Mouse (Mus musculus) ovary, postnatal 10 days (tissue): ENCODE results near the gene Asb18.

Experiments used
- DNase-seq: peaks from one replicate; pipeline ENCODE4 v3.0.0; 2022; ENCODE audit warnings: low spot score

Gene Asb18

GRCm38 (mm10) chr1:90014446-90014845 lies at the start of gene Asb18:
Asb18 (minus strand) TSS chr1:90014666.
- no peak for DNase-seq

GRCm38 (mm10) chr1:90060599-90060998 lies 46.1 kb upstream of the Asb18 start:
- peak; percentile 18 for DNase-seq

- DNase-seq: no peak
These were observed 45.6 kb upstream of the Asb18 start for GRCm38 (mm10) chr1:90060054-90060453.

- DNase-seq: no peak
These were observed 40.5 kb upstream of the Asb18 start for GRCm38 (mm10) chr1:90054991-90055390.

DNA sequence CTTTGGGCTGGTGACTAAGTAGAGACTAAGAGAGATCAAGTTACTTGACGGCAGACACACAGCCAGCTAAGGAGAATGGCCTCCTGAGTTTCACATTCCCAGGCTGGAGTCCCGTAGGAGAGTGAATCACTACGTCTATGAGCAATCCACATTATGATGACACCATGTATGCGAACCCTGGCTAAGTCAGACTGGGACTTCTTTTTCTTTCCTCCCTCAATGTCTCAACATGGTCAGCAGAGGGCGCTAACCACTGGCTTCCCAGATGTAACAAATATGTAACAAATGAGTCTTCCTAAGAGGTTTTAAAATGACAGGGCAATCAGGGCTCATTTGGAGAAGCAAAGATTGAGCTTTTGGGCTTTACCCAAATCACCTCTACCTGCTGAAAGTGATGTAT lies 36.9 kb upstream of the Asb18 start:
- no peak for DNase-seq

DNA sequence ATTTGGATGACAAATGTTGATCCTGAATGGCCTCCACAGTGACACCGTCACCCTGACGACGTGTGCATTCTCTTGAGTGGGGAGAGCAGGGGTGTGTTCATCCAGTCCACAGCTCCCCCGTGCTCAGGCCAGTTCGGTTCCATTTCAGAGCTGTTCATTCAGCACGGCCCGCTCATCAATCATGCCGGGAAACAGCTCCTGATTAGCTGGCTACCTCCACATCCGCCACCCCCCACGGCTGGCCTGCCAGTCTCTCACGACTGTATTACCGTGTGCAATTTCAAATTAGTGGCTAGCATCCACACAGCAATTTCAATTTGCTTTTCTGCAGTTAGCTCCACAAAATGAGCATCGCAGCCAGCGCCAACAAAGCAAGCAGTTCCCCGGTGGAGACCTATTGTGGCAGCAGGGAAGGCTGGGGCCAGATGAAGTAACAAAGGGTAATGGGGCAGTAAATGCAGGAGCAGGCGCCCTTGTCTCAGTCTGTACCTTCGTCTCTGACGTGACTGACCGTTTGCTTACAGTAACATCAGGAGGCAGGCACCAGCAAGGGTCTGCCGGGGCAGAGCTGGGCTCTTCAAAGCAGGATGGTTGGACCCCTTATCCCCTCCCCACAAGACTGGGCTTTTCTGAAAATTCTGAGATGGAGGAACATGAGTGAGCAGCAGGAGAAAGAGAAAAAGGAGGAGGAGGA lies 35.7 kb upstream of the Asb18 start:
- no peak for DNase-seq

- no peak for DNase-seq
These were observed 13.8 kb upstream of the Asb18 start for GRCm38 (mm10) chr1:90028305-90028704.

DNA sequence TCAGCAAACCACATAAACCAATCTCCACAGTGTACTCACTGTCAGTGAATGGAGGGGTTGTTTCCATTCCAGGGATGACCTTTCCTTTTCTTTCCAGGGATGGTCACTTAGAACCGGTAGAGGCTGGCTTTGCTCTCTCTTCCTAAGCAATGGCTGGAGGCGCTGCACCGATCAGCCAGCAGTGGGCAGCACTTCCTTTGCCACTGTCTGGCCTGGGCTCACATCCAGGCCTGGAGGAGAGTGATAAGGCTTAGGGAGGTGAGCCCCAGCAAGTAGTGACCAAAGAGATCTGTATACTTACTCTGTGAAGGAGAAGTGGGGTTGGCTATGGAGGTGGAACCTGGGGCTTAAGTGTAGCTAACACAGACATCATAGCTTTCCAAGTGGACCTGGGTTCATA lies 12.5 kb upstream of the Asb18 start:
- DNase-seq: no peak

DNA sequence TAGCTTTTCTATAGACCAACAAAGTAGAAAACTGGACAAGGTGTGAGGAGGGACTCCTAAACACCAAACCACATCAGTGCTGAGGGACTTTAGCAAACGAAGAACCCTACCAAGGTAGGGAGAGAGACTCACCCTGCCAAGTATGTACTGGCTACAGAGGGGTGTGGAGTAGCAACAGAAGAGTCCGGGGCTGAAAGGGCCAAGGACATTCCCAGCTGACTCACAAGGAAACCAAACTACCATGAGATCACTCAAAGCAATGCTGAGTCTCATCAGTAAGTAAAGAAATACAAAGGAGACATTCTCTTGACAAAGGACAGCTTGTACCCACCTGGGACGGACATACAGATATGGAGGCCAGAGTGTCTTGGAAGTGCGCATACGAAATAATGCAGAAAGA lies 5.9 kb upstream of the Asb18 start:
- no peak for DNase-seq

GRCm38 (mm10) chr1:90018071-90018470 lies 3.6 kb upstream of the Asb18 start:
- no peak for DNase-seq

DNA sequence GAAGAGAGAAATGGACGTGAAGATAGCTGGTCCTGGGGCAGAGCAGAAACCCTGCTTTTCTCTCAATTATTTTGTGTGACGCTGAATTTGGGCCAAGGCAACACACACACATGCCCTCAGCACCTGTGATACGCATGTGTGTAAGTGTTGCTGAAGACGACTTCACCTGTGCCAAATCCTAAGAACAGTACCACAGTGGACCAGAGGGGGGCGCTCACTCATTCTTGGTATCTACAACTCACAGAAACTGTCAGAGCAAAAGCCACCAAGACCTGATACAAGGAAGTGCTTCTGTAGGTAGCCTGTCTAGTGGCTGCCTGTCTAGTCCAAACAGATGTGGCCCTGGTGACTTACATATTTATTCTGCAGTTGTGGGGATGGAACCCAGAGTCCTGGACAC lies 1.2 kb downstream of the Asb18 start:
- DNase-seq: no peak

GRCm38 (mm10) chr1:90012850-90013249 lies 1.6 kb downstream of the Asb18 start:
- no peak for DNase-seq

DNA sequence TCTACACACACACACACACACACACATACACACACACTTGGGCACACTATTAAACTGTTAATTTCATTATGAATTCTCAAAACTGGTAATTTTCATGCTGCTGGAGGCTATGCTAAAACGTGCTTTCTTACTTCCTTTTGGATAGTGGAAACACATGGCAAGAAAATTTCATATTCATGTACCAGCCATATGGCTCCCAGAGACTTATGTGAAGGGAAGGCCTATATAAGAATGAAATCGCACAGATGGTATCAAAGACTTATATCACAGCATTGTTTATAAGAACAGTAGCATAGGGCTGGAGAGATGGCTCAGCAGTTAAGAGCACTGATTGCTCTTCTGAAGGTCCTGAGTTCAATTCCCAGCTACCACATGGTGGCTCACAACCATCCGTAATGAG lies 2.3 kb downstream of the Asb18 start:
- DNase-seq: no peak

DNA sequence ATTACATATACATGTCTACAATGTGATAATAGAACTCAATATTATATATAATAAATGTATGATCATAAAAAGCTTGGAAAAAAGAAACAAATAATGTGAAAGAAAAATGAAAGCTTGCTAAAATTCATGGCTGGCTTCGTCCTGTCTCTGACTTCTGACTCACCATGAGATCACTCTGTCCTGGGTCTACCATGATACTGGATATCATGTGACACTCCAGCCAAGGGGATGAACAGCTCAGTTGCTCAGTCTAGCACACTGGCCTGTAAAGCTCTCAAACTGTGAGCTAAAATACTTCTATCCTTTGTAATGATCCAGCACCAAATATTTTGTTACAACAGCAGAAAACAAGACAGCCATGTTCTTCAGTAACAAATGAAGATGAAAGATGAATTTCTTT lies 4.4 kb downstream of the Asb18 start:
- no peak for DNase-seq

GRCm38 (mm10) chr1:90009188-90009587 lies 5.3 kb downstream of the Asb18 start:
- no peak for DNase-seq

DNA sequence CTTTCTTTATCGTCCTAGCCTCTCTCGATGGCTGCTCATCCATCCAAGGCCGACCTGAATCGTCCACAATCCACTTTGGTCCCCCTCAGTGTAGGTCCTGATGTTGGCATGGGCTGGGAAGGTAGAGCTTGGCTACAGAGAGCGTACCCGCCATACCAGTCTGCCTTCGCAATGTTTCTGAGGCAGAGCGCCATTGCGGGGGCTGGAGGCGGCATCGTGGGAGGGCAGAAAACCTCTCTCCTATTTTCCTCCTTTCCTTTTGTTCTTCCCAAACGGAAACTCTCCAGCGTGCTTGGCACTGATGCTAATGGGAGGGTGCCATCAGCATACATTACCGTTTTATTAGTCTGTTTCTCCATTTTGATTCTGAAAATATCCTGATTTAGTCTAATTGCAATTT lies 7.8 kb downstream of the Asb18 start:
- DNase-seq: no peak

DNA sequence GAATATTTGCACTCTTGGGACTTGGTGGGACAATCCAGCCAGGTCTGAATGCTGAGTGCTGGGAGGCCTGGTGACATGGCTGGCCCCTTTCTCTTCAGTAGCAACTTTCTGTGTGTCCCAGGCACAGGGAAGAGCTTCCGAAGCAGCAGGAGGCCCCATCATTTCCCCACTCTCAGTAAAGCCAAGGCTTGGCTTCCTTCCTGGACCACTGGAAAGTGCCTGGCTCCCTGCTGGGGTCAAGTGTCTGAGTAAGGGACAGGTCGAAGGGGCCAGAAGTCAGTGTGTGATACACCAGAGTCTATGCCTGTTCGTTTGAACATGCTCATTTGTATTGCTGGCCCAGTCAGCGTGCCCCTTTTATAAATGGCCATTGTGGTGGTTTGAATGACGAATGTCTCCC lies 13.5 kb downstream of the Asb18 start:
- DNase-seq: no peak

GRCm38 (mm10) chr1:89999858-90000257 lies 14.6 kb downstream of the Asb18 start:
- DNase-seq: no peak

DNA sequence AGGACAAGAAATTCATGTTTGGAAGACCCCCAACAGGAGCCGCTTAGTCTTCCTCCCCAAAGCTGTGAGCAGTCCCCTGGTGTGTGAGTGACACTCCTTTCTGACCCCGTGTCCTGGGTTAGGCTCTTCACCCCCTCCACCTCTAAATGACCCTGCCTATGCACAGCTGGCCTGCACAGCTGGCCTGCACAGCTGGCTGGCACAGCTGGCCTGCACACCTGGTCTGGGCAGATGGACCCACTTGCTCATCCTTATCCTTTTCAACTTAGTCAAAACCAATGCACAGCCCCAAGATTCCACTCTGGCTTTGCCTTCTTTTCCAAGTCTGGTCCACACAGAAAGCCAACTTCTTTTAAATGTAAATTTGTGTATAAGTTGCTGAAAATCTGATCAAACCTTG lies 15.8 kb downstream of the Asb18 start:
- no peak for DNase-seq

DNA sequence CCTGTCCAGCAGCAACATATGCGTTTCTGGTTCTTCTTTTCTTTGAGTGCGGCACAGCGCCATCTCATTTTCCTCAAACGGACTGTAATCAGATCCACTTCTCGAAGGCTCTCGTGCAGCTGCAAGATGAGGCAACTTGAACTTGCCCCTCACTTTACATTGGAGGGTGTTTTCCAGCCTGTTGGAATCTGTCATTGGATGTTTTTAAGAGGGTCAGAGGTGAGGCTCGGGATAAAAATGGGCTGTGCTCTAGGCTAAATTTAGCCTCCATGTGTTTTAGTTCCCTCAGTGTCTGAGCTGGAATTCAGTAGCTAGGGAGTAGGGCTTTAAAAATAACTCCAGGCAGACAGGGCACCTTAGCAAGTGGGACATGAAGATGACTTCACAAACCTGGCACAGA lies 16.4 kb downstream of the Asb18 start:
- DNase-seq: no peak

GRCm38 (mm10) chr1:89992256-89992655 lies 22.2 kb downstream of the Asb18 start:
- DNase-seq: no peak

- no peak for DNase-seq
These were observed 37.2 kb downstream of the Asb18 start for GRCm38 (mm10) chr1:89977261-89977660.

- DNase-seq: no peak
These were observed 38.1 kb downstream of the Asb18 start for GRCm38 (mm10) chr1:89976411-89976810.

GRCm38 (mm10) chr1:89974541-89974940 lies 39.9 kb downstream of the Asb18 start:
- no peak for DNase-seq

- DNase-seq: no peak
These were observed 42.6 kb downstream of the Asb18 start for GRCm38 (mm10) chr1:89971848-89972247.
